Mouse (Mus musculus): ENCODE measurements around the gene Rsc1a1.

DNA sequence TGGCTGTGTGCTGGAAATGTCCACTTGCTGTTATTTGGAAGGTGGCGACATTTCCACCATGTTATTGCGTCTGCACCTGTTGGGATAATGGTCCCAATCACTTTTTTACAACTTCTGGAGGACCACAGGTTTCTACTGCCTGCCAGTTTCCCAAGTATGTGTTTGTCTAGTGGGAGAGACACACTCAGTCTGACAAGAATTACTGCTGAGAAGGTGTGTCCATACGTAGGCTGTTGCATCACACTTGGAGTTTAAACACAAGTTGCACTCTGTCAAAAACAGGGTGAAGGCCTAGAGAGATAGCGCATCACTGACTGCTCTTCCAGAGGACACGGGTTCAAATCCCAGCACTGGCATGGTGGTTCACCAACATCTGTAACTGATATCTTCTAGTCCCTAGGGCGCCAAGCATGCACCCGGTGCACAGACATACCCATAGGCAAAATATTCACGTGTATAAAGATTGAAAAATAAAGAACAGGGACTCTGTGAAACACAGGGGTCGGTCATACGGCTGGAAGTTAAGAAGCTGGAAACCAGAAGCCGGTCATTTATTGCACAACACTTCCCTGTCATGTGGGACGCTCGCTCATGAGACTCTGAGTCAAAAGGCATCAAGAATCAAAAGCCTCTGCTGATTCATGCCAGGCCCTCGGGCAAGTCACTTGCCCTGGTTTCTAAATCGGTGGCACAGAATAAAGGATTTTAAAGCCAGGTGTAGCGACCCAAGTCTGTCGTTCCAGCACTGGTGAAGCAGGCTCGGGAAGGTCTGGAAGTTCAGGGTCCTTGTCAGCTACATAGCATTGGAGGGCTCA lies 15.3 kb downstream of the Rsc1a1 start:
- TF ChIP-seq ZC3H11A (IDR thresholded peaks at IDR 0.05; ENCODE audit: borderline replicate concordance, low read depth, low read length) = no peak
- TF ChIP-seq CHD2 (IDR thresholded peaks at IDR 0.05; ENCODE audit: low read depth, low read length) = no peak
- TF ChIP-seq MAFK (IDR thresholded peaks at IDR 0.05; ENCODE audit: insufficient read depth, low read depth, low read length) = no peak
- TF ChIP-seq HCFC1 (IDR thresholded peaks at IDR 0.05; ENCODE audit: borderline replicate concordance, insufficient read depth, low read length) = no peak
- no peak for TF ChIP-seq ZNF384 (IDR thresholded peaks at IDR 0.05; ENCODE audit: low read depth, low read length)
